Mouse (Mus musculus) ES-E14 (cell line): Measurements from ENCODE around the gene Ppp2r5e. TPM values are rescaled to one million over a fixed set of nuclear protein-coding genes. Genes with fewer than 3 reads are reported as not detected.
"Not testable (repeated sequence)": the region's sequence is repeated elsewhere in the genome, so short reads cannot be mapped to it uniquely, and the experiment has no call there.

Experiments used
- DNase-seq: peaks from one replicate; pipeline ENCODE4 v3.0.0-alpha.2; 2013; ENCODE audit warnings: low read depth, low spot score
- H3K27ac ChIP-seq: 2 replicates; pipeline ENCODE4 v1.5.1; 2012; ENCODE audit warnings: low read depth, mild to moderate bottlenecking, low read length, moderate library complexity, mixed read lengths; ENCODE audit not compliant: poor library complexity, insufficient read depth, severe bottlenecking
- H3K36me3 ChIP-seq: 2 replicates; pipeline ENCODE4 v1.6.1; 2012; ENCODE audit warnings: mild to moderate bottlenecking, low read length, moderate library complexity, mixed read lengths; ENCODE audit not compliant: control insufficient read depth, poor library complexity, insufficient read depth, severe bottlenecking
- H3K4me1 ChIP-seq, 2 experiments: fragments of 150-350 bp in 1 of 2; sonication (generic) in 1 of 2; 2 replicates each; pipeline ENCODE4 v1.6.1; 2012; ENCODE audit warnings: low read length in 2 of 2, mild to moderate bottlenecking in 1 of 2, mixed read lengths in 1 of 2; ENCODE audit not compliant: control insufficient read depth in 2 of 2, insufficient read depth in 2 of 2, poor library complexity in 1 of 2
- H3K4me3 ChIP-seq, 2 experiments: fragments of 150-350 bp in 1 of 2; sonication (generic) in 1 of 2; 2 replicates each; pipeline ENCODE4 v1.5.1; 2012; ENCODE audit warnings: low read length in 2 of 2, low read depth in 1 of 2, mild to moderate bottlenecking in 1 of 2, mixed read lengths in 1 of 2; ENCODE audit not compliant: insufficient read depth in 1 of 2, poor library complexity in 1 of 2, severe bottlenecking in 1 of 2
- H3K9ac ChIP-seq: 2 replicates; pipeline ENCODE4 v1.6.1; 2012; ENCODE audit warnings: low read depth, mild to moderate bottlenecking, low read length, mixed read lengths; ENCODE audit not compliant: poor library complexity, insufficient read depth, severe bottlenecking
- H3K9me3 ChIP-seq: fragments of 150-350 bp; sonication (generic); 2 replicates; pipeline ENCODE4 v1.6.1; 2012; ENCODE audit warnings: low read depth, mild to moderate bottlenecking, low read length; ENCODE audit not compliant: control insufficient read depth, insufficient read depth
- CHD2 ChIP-seq: IDR thresholded peaks from 2 replicates; pipeline ENCODE4 v1.6.1; 2014; ENCODE audit warnings: mild to moderate bottlenecking, low read depth, low read length, inconsistent platforms
- HCFC1 ChIP-seq: IDR thresholded peaks from 2 replicates; pipeline ENCODE4 v1.6.1; 2012; ENCODE audit warnings: low read length, inconsistent platforms, borderline replicate concordance; ENCODE audit not compliant: insufficient read depth
- MAFK ChIP-seq: IDR thresholded peaks from 2 replicates; pipeline ENCODE4 v1.6.1; 2014; ENCODE audit warnings: mild to moderate bottlenecking, low read depth, low read length, inconsistent platforms; ENCODE audit not compliant: insufficient read depth
- ZC3H11A ChIP-seq: IDR thresholded peaks from 2 replicates; pipeline ENCODE4 v1.6.1; 2012; ENCODE audit warnings: low read depth, mild to moderate bottlenecking, inconsistent platforms, low read length, borderline replicate concordance
- ZNF384 ChIP-seq: IDR thresholded peaks from 2 replicates; pipeline ENCODE4 v1.6.1; 2012; ENCODE audit warnings: low read depth, low read length, inconsistent platforms
- in situ Hi-C, 2 experiments: fragments of 600-800 bp; cut with MboI; formaldehyde crosslinking; loops; one replicate each; pipeline ENCODE4 v1.15.1; 2025; ENCODE audit warnings: low sequenced_read_pairs in 2 of 2, inconsistent platforms in 1 of 2; ENCODE audit not compliant: unreplicated experiment in 2 of 2
- total RNA-seq: library from RNA; depleted of rRNA; stranded (reverse); fragments of 300-350 nt; gene quantifications from 2 replicates; pipeline ENCODE4 v1.2.3, GENCODE M21; 2012

Ppp2r5e gene
- total RNA-seq, 1 experiment: 16.6 TPM

GRCm38 (mm10) chr12:75449475-75449966 is 146.5 kb downstream of the Ppp2r5e start:
- in situ Hi-C loops: no loop called here
- Histone ChIP-seq H3K9ac (no peak overlapping the region), H3K9me3 (no peaks in the 10 kb centered on the region), H3K36me3 (peaks cover 5% of the 10 kb centered on the region), H3K4me3 (no peak overlapping the region), H3K4me1 (no peaks in the 10 kb centered on the region), H3K27ac (no peak overlapping the region)
- DNase-seq: no peak
- no peak for TF ChIP-seq ZNF384
- TF ChIP-seq CHD2: no peak
- TF ChIP-seq HCFC1: no peak
- no peak for TF ChIP-seq ZC3H11A
- TF ChIP-seq MAFK: no peak

GRCm38 (mm10) chr12:75448921-75449320 is 147.1 kb downstream of the Ppp2r5e start:
- no peak for TF ChIP-seq ZC3H11A
- no peak for TF ChIP-seq CHD2
- TF ChIP-seq ZNF384: no peak
- no peak for TF ChIP-seq MAFK
- no peak for TF ChIP-seq HCFC1
- in situ Hi-C loops: no loop called here
- no peak overlapping the region for H3K27ac ChIP-seq
- H3K9me3 ChIP-seq: no peaks in the 10 kb centered on the region
- DNase-seq: no peak
- peaks cover 5% of the 10 kb centered on the region for H3K36me3 ChIP-seq
- no peak overlapping the region for H3K4me3 ChIP-seq
- no peak overlapping the region for H3K9ac ChIP-seq
- no peaks in the 10 kb centered on the region for H3K4me1 ChIP-seq

GRCm38 (mm10) chr12:75446245-75446644 is 149.8 kb downstream of the Ppp2r5e start:
- in situ Hi-C loops: no loop called here

GRCm38 (mm10) chr12:75432400-75432799 is 163.6 kb downstream of the Ppp2r5e start:
- H3K9me3 ChIP-seq, H3K4me3 ChIP-seq, H3K36me3 ChIP-seq, H3K4me1 ChIP-seq, in situ Hi-C loops, H3K9ac ChIP-seq: not testable (repeated sequence)
- H3K27ac ChIP-seq: peak overlapping the region; percentile 32; the same call in 1 of the 2 replicates
- DNase-seq: peak; percentile 33

More at GRCm38 (mm10) chr12:75446245-75446644, 149.8 kb downstream of the Ppp2r5e start:
- H3K4me1 ChIP-seq: no peaks in the 10 kb centered on the region
- no peak for DNase-seq
- H3K9me3 ChIP-seq: no peaks in the 10 kb centered on the region
- H3K36me3 ChIP-seq: no peaks in the 10 kb centered on the region
- H3K9ac ChIP-seq: no peak overlapping the region
- TF ChIP-seq CHD2: no peak
- no peak for TF ChIP-seq HCFC1
- no peak for TF ChIP-seq ZC3H11A
- no peak for TF ChIP-seq MAFK
- no peak for TF ChIP-seq ZNF384
- H3K27ac ChIP-seq: no peak overlapping the region
- H3K4me3 ChIP-seq: no peak overlapping the region

- no peak overlapping the region for H3K27ac ChIP-seq
- H3K9ac ChIP-seq: no peak overlapping the region
- no peaks in the 10 kb centered on the region for H3K36me3 ChIP-seq
- H3K9me3 ChIP-seq: no peaks in the 10 kb centered on the region
- peaks cover 1 to 4% of the 10 kb centered on the region in 2 experiments; a peak in 1 of 4 replicates for H3K4me1 ChIP-seq
- in situ Hi-C loops: no loop called here
- TF ChIP-seq ZC3H11A: no peak
- no peak for TF ChIP-seq HCFC1
- TF ChIP-seq ZNF384: no peak
- TF ChIP-seq CHD2: no peak
- TF ChIP-seq MAFK: no peak
- DNase-seq: no peak
- H3K4me3 ChIP-seq: no peak overlapping the region
These were observed 166.2 kb downstream of the Ppp2r5e start for GRCm38 (mm10) chr12:75429685-75430396.
